Mouse (Mus musculus) embryo, embryonic 10.5 days (tissue): Measurements from ENCODE around the gene Mysm1.

Experiments
- DNase-seq: peaks from one replicate; pipeline ENCODE4 v3.0.0-alpha.2; 2015; ENCODE audit warnings: low spot score

Mysm1 gene

GRCm38 (mm10) chr4:94978590-94979499 is at the start of gene Mysm1:
Gene Mysm1 (minus strand): TSS chr4:94979100.
- DNase-seq, result peak; percentile 93

GRCm38 (mm10) chr4:95025847-95026600 is 47.1 kb upstream of the Mysm1 start:
- no peak for DNase-seq

GRCm38 (mm10) chr4:95023350-95023953 is 44.6 kb upstream of the Mysm1 start:
- no peak for DNase-seq

GRCm38 (mm10) chr4:95021649-95022637 is 43.0 kb upstream of the Mysm1 start:
- DNase-seq, result no peak

GRCm38 (mm10) chr4:95020201-95020600 is 41.3 kb upstream of the Mysm1 start:
- no peak for DNase-seq

GRCm38 (mm10) chr4:95018221-95018620 is 39.3 kb upstream of the Mysm1 start:
- no peak for DNase-seq

GRCm38 (mm10) chr4:95012706-95013105 is 33.8 kb upstream of the Mysm1 start:
- no peak for DNase-seq

- no peak for DNase-seq
Measured at GRCm38 (mm10) chr4:95012256-95012655, 33.4 kb upstream of the Mysm1 start.

GRCm38 (mm10) chr4:95008175-95009057 is 29.5 kb upstream of the Mysm1 start:
- peak; percentile 87 for DNase-seq

- no peak for DNase-seq
Measured at GRCm38 (mm10) chr4:95007759-95008158, 28.9 kb upstream of the Mysm1 start.

GRCm38 (mm10) chr4:95005251-95005830 is 26.4 kb upstream of the Mysm1 start:
- no peak for DNase-seq

- DNase-seq, result no peak
Measured at GRCm38 (mm10) chr4:95001043-95001775, 22.3 kb upstream of the Mysm1 start.

GRCm38 (mm10) chr4:95000147-95000546 is 21.2 kb upstream of the Mysm1 start:
- no peak for DNase-seq

- peak; percentile 13 for DNase-seq
Measured at GRCm38 (mm10) chr4:94999249-94999648, 20.3 kb upstream of the Mysm1 start.

- DNase-seq, result no peak
Measured at GRCm38 (mm10) chr4:94995862-94996261, 17.0 kb upstream of the Mysm1 start.

- DNase-seq, result no peak
Measured at GRCm38 (mm10) chr4:94990204-94990603, 11.3 kb upstream of the Mysm1 start.

- DNase-seq, result no peak
Measured at GRCm38 (mm10) chr4:94987725-94988124, 8.8 kb upstream of the Mysm1 start.

- DNase-seq, result no peak
Measured at GRCm38 (mm10) chr4:94979500-94979915, 608 bp upstream of the Mysm1 start.

GRCm38 (mm10) chr4:94973321-94973720 is 5.6 kb downstream of the Mysm1 start:
- no peak for DNase-seq
